Mouse (Mus musculus) frontal cortex, postnatal 10 days (tissue): ENCODE results near the gene Arhgap45.

Experiments used
- DNase-seq, 2 experiments: peaks; one replicate each; pipeline ENCODE4 v3.0.0; 2022; ENCODE audit warnings: low spot score in 2 of 2, mixed read lengths in 1 of 2

Gene Arhgap45

DNA sequence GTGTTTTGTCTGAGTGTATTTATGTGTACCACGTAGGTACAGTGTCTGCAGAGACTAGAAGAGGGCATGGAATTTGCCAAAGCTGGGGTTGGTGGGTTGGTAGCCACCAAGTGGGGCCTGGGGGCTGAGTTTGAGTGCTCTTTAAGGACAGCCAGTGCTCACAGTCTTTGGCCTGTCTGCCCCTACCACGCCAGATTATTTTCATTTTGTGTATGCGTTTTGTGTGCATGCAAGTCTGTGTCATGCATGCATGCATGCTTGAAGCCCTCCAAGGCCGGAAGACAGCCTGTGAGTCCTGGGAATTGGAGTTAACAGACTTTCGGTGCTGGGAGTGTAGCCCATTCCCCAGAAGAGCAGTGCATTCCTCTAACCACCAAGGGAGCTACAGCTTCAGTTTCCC is 38.9 kb downstream of the Arhgap45 start:
- DNase-seq, result no peak

DNA sequence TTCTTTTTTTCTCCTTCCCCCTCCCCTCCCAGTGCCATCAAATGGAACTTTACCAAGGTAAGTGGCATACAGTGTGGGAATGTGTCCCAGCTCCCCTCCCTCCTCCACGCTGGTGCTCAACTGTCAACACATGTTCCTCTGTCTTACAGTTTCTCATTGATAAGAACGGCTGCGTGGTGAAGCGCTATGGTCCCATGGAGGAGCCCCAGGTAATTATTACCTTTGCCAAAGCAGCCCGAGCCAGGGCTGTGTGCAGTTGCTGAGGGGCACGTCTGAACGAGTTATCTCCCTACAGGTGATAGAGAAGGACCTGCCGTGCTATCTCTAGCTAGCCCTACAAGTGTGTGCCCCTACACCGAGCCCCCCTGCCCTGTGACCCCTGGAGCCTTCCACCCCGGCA is 39.4 kb downstream of the Arhgap45 start:
- DNase-seq, result no peak

DNA sequence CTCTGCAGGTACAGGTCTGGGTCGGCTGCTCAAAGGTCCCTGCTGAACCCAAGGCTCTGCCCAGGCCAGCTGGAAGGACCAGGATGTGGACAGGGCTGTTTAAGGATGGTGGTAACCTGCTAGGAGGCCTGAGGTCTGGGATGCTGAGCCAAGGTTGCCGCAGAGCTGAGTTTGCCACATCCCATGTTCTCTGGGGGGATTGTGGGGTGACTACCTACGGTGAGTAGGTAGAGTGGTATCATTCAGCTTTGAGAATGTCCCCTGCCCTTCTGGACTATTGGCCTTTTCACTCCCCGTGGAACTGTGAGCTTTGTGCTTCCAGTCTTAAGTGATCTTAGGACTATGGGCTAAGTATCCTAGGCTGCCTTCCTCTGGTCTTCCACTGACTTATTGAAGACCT is 40.1 kb downstream of the Arhgap45 start:
- no peak for DNase-seq

- DNase-seq, result no peak
Observed at GRCm38 (mm10) chr10:80056976-80057682, 40.7 kb downstream of the Arhgap45 start.

- no peak for DNase-seq
Observed at GRCm38 (mm10) chr10:80057683-80058326, 41.4 kb downstream of the Arhgap45 start.

- DNase-seq, result no peak
Observed at GRCm38 (mm10) chr10:80063104-80063503, 46.7 kb downstream of the Arhgap45 start.

DNA sequence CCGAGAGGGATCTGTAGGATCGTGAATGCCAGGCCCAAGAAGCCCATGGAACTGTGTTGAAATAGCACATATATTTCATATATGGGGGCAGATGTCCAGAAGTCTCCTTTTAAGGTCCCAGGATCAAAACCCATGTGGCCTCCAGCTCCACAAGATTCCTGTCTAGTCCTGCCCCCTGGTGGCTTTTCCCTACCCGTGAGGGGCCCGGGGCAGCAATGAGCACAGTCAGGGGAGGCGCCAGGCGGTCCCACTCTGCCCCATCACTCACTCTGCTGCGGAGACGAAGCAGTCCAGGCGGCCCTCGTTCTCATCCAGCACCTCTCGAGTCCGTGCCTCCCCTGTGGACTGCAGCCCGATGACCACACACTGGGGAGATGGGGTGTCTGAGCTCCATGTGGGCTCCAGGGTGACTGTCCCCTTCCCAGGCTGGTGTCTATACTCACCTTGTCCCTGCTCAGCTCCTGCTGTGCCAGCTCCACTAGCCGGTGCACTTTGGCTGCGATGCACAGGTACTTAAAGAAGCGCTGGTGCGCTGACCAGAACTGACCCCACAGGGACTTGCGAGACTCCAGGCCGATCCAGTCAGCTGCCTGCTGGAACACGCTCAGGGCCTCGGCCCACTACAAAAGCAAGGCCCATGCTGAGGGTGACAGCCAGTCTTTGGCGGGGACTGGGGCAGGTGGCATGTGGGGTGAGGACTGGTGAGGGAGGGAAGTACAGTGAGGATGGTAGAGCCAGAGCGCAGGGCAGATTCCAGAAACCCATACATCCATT is 47.6 kb downstream of the Arhgap45 start:
- DNase-seq, result no peak

- DNase-seq, result no peak
Observed at GRCm38 (mm10) chr10:80069251-80069650, 52.8 kb downstream of the Arhgap45 start.

DNA sequence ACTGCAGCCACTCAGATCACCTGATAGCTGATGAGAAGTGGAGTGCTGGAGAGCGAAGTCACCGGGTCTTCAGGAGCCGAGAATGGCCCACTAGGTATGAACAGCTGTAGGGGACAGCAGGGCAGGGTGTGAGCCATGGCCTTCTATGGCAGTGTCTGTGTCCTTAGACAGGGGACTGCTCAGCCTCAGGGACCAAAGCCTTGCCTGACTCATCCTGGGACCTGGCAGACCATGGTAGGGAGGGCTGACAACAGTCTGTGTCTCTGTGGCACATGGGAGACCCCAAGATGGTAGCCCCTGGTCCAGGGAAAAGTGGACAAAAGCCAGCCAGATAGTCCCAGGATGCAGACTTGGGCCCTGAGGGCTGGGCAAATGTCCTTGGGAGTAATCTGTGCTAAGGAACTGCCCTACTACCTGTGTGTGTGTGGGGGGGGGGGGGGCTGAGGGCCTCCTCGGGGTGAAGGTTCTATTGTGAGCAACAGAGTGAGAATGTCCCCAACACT is 53.5 kb downstream of the Arhgap45 start:
- no peak for DNase-seq

DNA sequence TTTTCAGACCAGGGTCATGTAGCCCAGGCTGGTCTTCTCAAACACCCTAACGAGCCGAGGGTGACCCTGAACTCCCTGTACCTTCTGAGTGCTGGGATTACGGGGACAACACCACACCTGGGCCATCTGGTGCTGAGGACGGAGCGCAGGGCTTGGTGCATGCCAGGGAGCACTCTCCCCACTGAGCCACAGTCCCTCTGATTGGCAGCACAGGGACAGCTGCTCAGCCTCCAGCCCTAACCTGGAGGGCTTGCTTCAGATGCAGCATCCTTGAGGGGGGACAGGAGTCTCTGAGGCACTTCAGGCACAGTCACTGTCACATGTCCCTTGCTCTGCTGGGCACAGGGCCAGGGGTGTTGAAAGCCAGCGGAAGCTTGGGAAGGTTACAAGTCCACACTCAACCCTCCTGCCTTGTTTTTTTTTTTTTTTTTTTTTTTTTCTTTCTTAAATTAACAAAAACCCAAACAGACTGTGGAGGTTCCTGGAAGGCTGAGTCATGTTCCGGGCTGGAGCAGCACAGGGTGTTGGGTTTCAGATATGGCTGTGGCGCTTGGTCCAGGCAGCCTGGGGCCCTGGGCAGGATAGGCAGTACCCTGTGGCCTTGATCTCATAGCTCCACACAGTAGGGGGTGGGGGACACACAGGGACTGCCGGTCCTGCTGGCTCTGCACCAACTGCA is 54.5 kb downstream of the Arhgap45 start:
- peak in 1 of 2 experiments; percentile 54 for DNase-seq

- DNase-seq, result no peak
Observed at GRCm38 (mm10) chr10:80071516-80071900, 55.1 kb downstream of the Arhgap45 start.

GRCm38 (mm10) chr10:80072623-80073489 is 56.4 kb downstream of the Arhgap45 start:
- no peak for DNase-seq

DNA sequence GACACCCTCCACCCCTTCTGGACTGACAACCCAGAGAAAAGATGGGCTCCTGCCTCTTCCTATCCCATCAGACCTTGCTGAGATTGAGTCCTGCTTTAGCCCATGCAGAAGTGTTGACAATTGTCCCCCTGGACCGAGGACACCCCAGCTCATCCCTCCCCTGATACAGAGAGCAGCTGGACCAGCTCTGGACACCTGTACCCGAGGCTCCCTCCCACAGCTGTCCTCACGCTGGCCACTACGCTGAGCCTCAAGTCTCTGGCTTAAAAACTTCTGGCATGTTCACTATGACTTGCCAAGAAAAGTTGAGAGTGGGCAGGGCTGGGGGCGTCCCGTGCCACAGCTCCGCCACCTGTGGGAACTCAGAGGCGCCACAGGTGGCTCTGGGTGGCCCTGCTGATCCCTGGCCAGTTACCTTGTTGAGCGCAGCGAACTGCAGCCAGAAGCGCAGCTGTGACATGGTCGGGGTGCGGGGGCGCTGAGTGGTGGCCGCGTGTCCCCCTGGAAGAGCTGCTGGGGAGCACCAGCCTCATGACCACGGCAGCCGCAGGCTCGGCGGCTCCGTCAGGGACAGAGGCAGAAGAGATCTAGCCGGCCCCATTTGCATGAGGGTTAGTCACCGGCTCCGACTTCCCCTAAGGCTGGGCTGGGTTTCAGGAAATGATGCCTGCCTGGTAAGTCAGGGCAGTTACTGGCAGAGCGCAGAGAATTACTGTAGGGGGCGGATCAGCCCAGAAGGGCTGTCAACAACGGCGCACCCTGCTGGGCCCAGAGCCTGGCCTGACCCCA is 58.6 kb downstream of the Arhgap45 start:
- DNase-seq, result peak in 1 of 2 experiments; percentile 35

GRCm38 (mm10) chr10:80075924-80076323 is 59.5 kb downstream of the Arhgap45 start:
- no peak for DNase-seq

- DNase-seq, result no peak
Observed at GRCm38 (mm10) chr10:80076386-80076785, 59.9 kb downstream of the Arhgap45 start.

DNA sequence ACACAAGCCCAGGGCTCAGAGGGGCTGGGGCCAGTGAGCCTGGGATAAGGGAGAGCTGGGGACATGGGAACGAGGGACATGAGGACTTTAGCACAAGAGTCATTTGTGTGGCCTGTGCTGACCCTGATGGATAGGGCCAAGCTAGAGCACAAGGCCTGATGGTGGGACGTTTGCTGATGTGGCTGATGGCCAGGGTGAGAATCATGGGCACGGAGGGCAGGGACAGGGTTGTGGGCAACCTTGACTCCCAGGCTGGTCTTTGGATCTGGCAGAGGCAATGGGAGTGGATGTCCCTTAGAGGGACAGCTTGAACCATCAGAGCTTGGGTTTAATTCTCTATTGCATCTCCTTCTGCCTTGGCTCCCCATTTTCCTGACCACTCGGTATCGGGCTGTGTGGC is 60.9 kb downstream of the Arhgap45 start:
- no peak for DNase-seq

GRCm38 (mm10) chr10:80078366-80078765 is 61.9 kb downstream of the Arhgap45 start:
- no peak for DNase-seq

DNA sequence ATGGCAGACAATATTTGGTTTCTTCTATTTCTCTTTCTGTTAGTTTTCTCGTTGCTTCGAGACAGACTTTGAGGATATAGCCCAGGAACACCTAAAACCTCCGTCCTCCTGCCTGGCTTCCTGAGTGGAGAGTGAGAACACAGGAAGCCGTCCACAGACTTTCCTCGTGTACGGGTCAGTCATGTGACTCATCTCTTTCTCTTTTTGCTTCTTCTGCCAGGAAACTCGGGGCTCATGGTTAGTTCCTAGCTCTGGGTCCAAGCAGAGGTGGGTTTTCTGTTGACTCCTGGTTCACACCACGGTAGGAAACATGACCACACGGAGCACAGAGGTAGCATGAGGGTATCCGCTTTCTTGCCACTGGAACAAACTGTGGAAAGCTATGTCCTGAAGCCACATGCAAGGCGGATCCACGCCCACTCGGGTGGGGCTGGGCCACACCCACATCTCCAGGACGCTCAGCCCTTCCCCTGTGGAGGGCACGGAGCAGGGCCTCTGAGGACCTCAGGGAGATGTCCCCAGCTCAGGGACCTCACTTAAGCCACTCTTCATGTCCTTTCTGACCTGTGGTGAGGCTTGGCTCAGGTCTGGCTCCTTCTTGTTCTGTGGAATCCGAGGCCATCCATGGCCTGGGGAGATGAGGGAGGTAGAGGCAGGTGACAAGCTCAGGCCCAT is 64.1 kb downstream of the Arhgap45 start:
- no peak for DNase-seq
